Mouse (Mus musculus) testis, postnatal 10 days (tissue): ENCODE measurements around the gene Slc39a5.

ENCODE experiments used
- DNase-seq: peaks from one replicate; pipeline ENCODE4 v3.0.0; 2021; ENCODE audit warnings: low spot score

Slc39a5 gene

DNA sequence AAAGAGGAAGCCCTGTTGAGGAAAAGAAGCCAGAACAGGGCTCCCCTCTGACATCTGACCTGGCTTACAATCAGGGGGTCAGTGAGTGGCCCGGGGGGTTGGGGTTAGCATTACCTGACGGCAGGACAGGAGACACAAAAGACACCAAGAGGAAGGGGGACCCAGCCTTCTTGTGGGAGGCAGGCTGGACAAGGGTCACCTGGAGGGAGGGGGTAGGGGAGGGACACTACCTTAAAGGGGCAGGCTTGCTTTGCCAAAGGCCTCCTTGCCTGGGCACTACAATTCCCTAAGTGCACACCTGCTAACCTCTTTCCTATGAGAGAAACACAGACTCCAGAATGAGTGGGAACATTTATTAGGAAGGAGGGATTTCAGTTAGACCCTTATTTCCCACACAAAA is at the start of gene Slc39a5:
Gene Slc39a5 (minus strand): TSS at position 174 of the 400 bp plus-strand sequence.
- DNase-seq, result no peak

DNA sequence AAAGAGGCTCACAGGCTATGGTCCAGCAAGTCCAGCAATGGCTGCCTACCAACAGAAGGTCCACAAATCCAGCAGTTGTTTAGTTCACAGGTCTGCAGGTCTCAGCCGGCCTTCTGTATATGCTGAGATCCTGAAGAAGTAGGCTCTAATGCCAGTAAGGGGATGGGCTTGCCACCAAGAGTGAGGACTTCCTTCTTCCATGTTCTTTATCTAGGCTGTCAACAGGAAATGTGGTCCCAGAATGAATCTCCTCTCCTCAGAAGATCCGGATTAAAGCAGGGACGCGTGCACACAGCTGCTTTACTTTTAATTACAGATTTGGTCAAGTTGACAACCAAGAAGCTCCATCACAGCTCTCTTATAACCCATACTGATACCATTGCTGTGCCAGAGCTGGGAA is 44.4 kb upstream of the Slc39a5 start:
- DNase-seq, result no peak

DNA sequence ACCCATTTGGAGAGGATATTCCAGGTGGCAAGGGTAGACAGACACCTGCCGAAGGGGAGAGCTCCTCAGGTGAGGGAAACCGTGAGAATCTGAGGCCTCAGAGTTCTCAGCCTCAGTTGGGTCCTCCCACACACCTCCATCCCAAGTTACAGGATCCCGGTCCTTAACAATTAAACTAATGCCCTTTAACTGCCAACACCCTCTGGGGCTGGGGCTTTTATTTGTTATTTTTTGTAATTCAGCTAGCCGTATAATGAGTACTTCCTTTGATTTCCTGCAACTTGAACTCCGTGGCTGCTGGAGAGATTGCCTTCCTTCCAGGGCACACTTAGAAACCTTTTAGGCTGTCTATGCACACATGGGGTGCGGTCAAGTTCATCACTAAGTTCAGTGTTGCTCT is 43.3 kb upstream of the Slc39a5 start:
- no peak for DNase-seq

- no peak for DNase-seq
Observed at GRCm38 (mm10) chr10:128442718-128443117, 41.7 kb upstream of the Slc39a5 start.

DNA sequence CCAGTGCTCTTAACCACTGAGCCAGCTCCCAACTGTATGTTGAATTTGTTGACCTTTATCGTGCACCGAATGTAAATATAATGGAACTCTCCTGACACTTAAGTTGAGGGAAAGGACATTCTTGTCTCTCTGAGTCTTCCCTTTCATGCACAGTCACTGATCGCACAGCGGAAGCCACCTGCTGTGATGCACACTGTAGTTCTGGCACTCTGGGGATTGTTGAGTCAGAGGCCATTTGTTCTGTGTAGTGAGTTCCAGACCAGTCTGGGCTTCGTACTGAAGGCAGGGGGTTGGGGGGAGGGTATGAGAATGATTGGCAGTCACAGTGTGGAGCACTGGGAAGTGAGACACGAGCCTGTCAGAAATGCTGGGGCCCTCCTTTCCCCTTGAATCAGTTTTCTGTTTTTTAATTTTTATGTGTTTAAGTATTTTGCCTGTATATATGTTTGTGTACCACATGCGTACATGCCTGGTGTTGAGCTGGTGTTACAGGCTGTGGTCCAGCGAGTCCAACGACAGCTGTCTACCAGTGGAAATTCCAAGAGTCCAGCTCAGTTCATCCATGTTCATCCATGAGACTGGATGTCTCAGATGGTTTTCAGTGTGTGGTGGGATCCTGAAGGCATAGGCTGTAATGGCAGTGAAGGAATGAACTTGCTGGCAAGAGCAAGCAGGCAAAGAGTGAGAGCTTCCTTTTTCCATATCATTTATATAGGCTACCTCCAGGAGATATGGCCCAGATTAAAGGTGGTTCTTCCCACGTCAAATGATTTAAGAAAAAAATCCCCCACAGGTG is 40.5 kb upstream of the Slc39a5 start:
- DNase-seq, result no peak

- no peak for DNase-seq
Observed at GRCm38 (mm10) chr10:128440407-128440806, 39.4 kb upstream of the Slc39a5 start.

GRCm38 (mm10) chr10:128438675-128439279 is 37.7 kb upstream of the Slc39a5 start:
- DNase-seq, result no peak

DNA sequence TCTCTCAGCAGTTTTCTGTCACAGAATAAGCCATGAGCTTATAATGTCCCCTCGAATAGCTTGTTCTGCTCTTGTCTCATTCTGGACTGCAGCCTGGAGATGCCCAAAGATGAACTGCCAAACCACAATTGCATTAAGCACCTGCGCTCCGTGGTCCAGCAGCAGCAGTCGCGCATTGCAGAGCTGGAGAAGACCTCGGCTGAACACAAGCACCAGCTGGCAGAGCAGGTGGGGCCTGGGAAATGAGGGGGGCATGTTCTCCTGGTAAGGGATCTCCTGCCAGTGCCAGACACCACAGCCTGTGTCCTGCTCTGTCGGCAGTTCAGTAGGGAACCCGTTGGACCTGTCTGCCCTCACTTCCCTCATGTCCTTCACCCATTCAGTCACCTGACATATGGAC is 35.3 kb upstream of the Slc39a5 start:
- no peak for DNase-seq

DNA sequence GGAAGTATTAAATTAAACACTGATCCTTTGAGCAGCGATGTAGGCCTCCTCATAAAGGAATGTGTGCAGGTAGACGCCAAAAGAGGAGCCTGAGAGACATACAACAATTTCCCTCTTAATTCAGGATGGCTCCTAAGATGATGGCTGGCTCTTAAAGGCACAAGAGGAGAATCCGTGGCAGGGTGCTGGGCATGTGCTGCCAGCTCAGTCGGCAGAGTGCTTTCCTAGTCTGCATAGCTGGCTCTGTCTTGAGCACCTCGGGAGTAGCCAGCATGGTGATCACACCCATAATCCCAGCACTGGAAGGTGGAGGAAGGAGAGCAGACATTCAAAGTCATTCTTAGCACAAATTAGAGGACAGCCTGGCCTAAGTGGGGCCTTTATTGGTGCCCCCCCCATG is 34.8 kb upstream of the Slc39a5 start:
- DNase-seq, result no peak

DNA sequence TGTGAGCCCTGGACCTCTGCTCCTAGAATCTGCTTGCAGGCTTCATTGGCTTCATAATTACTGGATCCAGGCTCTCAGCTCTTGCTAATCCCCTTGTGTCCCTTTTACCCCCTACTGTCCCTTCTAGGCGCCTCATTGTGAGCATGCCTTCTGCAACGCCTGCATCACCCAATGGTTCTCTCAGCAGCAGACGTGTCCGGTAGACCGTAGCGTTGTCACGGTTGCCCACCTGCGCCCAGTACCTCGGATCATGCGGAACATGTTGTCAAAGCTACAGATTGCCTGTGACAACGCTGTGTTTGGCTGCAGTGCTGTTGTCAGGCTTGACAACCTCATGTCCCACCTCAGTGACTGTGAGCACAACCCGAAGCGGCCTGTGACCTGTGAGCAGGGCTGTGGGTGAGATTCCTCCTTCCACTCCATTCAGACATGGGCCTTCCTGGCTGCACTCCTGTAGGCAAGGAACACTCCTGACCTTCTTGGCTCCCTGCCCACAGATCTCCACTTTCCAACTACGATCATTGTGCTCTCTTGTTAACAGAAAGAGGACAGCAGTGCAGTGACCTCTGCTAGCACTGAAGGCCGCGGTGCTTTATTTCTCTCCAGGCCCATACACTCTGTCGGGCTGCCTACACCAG is 34.3 kb upstream of the Slc39a5 start:
- peak; percentile 71 for DNase-seq

DNA sequence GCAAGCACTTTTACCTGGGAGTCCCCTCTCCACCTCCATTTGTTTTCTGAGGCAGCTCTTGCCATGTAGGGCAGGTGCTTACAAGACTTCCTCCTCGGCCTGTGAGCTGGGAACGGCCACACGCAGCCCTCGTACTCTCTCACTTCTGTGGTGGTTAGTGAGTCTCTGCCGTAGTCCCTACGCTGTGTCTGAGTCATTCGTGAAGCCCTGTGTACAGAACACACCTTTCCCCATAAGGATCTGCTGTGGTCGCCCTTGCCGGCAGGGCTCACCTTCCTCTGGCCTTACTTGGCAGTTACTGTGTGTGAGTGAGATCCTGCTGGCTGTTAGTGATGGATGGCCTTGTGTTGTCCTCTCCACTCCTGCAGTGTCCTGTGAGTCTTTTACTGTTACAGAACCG is 33.7 kb upstream of the Slc39a5 start:
- no peak for DNase-seq

GRCm38 (mm10) chr10:128433417-128433816 is 32.4 kb upstream of the Slc39a5 start:
- no peak for DNase-seq

DNA sequence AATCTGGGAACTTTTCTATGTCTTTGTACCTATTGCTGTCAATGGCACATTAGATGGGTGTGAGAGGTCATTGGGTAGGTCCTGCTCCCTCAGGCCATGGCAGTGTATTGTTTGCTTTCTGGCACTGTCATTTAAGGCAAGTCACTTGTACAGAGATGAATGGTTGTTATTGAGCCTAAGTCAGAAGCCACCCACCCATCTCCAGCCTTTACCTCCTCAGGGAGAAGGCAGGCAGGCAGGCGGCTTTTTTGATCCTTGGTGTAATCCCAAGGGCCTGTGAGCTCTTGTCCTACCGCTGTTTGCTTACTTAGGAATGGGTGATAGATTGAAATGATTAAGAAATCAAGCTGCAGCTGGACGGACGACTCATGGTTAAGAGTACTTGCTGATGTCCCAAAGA is 28.4 kb upstream of the Slc39a5 start:
- no peak for DNase-seq

DNA sequence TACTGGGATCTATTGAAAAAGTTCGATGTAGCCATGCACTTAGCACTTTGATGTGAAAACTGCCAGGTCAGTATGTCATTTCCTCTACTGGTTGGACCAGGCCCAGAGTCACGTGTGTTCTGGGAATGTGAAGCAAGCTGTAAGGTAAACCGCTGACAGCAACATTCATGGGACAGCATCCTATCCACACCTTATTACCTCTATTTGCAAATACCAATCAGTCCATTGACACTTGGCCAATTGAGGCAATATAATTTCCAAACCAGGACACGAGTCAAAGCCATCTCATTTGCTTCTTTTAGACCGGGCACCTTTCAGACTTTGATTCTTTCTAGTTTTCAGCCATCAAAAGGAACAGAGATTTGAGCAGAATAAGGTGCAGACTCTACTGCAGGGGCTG is 28.0 kb upstream of the Slc39a5 start:
- DNase-seq, result no peak

- no peak for DNase-seq
Observed at GRCm38 (mm10) chr10:128425260-128425659, 24.2 kb upstream of the Slc39a5 start.

DNA sequence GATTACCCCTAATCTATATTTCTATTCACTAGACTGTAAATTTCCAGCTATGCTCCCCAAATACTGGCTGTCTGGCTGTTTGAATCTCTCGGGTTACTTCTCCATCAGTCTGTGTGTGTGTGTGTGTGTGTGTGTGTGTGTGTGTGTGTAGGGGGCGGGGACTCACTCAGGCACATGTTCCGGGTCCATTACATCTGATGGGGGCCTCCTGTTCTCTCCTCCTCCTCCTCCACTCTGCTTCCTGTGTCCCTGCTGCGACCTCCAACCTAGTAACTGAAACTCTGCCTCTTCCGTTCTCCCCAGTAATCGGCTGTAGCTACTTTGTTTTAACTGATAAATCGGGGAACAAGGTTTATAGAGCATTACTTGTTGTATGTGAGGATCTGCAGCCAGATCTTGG is 23.6 kb upstream of the Slc39a5 start:
- DNase-seq, result no peak

- DNase-seq, result no peak
Observed at GRCm38 (mm10) chr10:128422426-128422825, 21.4 kb upstream of the Slc39a5 start.

- no peak for DNase-seq
Observed at GRCm38 (mm10) chr10:128414848-128415247, 13.8 kb upstream of the Slc39a5 start.

GRCm38 (mm10) chr10:128413076-128413475 is 12.0 kb upstream of the Slc39a5 start:
- no peak for DNase-seq

- no peak for DNase-seq
Observed at GRCm38 (mm10) chr10:128412558-128412957, 11.5 kb upstream of the Slc39a5 start.

- DNase-seq, result no peak
Observed at GRCm38 (mm10) chr10:128412055-128412381, 11.0 kb upstream of the Slc39a5 start.

- peak; percentile 98 for DNase-seq
Observed at GRCm38 (mm10) chr10:128411211-128412054, 10.4 kb upstream of the Slc39a5 start, which contains the start of the genes Nabp2 and Rnf41. Gene Nabp2 (minus strand): TSS chr10:128411492. Gene Rnf41 (plus strand): TSS chr10:128411657.

- DNase-seq, result no peak
Observed at GRCm38 (mm10) chr10:128410560-128410845, 9.5 kb upstream of the Slc39a5 start.
